Mouse (Mus musculus) cortical plate, adult 2 months (tissue): ENCODE results near the gene A930018P22Rik.
"Not testable (repeated sequence)": the region's sequence is repeated elsewhere in the genome, so short reads cannot be mapped to it uniquely, and the experiment has no call there.

ENCODE experiments used
- CTCF ChIP-seq: fragments of 200-500 bp; IDR thresholded peaks from 2 replicates; pipeline ENCODE4 v1.5.1; 2011; ENCODE audit warnings: mild to moderate bottlenecking, control low read depth, low read length; ENCODE audit not compliant: insufficient read depth; ENCODE audit errors: extremely low read depth
- POLR2A ChIP-seq: fragments of 200-500 bp; IDR thresholded peaks from 2 replicates; pipeline ENCODE4 v1.6.1; 2011; ENCODE audit warnings: mild to moderate bottlenecking, low read length, control low read depth; ENCODE audit not compliant: insufficient read depth; ENCODE audit errors: extremely low read depth

- TF ChIP-seq POLR2A, CTCF: not testable (repeated sequence)
Observed at GRCm38 (mm10) chr2:104087562-104087961, 35.0 kb upstream of the A930018P22Rik start.
